Mouse (Mus musculus): ENCODE data around the gene Spg20. TPM values are rescaled to one million over a fixed set of nuclear protein-coding genes. Genes with fewer than 3 reads are reported as not detected.

The Spg20 gene
- polyA plus RNA-seq, 1 experiment from 2014 or later: 39.5 TPM

DNA sequence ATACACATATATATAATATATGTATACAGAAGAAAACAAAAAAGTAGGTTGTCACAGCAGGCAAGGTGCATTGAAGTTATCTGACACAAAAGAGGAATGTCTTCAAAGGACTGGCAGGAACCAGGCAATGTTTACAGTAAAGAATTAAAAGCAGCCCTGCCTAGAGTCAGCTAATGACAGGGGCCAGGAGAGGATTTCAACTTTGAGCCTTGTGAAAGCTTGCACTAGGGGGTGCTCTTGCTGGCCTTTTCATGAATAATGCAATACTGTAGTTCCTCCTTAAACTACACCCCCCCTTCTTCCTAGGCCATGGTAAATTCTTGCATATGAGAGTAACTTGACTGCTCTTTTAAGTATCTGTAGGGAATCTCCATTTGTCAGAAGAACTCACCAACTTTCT is 10.8 kb upstream of the Spg20 start:
- no peak for ATAC-seq (ENCODE audit: borderline replicate concordance, extremely low read depth, low FRiP score, low TSS enrichment)
- no peak overlapping the region for H3K27ac ChIP-seq
- 0 out of 2 replicates have a peak, but pooled peaks cover 3% of the 10 kb centered on the region for H3K4me1 ChIP-seq

DNA sequence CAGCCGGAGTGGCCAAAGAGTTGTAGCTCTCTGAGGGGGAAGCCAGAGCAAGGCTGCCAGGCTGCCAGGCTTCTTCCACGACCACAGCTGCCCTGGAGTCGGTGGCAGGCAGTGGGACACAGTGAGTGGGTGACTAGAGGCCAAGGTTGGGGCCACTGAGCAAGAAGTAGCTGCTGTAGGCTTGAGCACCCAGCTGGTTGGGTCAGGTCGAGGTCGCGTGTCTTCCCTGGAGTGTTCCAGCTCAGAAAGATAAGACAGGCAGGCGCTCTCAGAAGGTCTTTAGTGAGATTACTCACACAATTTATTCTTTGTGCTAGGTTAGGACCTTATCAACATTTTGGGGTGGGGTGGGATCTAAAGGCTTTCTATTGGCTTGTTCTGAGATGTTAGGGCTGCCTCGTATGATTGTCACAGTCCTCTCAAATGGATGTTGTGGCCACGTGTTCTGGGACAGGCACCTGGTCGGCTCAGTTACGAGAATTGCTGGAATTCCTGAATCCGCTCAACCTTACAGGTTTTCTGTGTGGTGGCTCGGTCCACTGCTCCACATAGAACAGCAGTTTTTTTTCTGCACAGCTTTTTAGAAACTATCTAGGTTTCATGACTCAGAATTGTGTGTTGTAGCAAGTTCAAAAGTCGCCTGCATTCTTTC is 6.4 kb upstream of the Spg20 start:
- Histone ChIP-seq H3K4me2 (no peak overlapping the region), H3K4me1 (no peaks in the 10 kb centered on the region), H3K27me3 (no peaks in the 10 kb centered on the region), H3K36me3 (no peaks in the 10 kb centered on the region), H3K27ac (no peak overlapping the region), H3K9ac (no peak overlapping the region), H3K9me3 (no peaks in the 10 kb centered on the region), H3K4me3 (no peak overlapping the region)
- no peak for ATAC-seq (ENCODE audit: borderline replicate concordance, extremely low read depth, low FRiP score, low TSS enrichment)
- WGBS: 58% methylated on average over 14 of the region's 14 CpGs

More for the DNA sequence above, 10.8 kb upstream of the Spg20 start:
- Histone ChIP-seq H3K4me3 (no peak overlapping the region), H3K27me3 (no peaks in the 10 kb centered on the region), H3K9ac (no peak overlapping the region), H3K4me2 (no peak overlapping the region), H3K9me3 (no peaks in the 10 kb centered on the region), H3K36me3 (no peaks in the 10 kb centered on the region)

DNA sequence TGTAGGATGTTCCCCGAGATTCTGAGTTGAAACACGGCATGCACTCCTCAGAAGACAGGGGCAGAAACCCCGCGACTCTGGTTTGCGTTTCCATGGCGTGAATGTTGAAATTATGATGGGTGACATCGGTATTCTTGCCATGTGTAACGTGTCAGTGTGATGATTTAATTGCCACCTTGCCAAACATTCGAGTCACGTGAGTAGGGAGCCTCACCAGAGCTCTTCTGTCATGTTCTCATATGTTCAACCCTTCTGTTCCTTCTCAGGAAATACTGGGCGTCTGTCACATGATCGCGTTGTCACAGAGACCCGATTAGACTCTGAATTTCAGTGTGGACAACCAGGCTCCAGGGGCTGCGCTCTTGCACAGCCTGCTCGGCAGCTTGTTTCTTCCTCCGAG is 5.9 kb upstream of the Spg20 start:
- ATAC-seq (ENCODE audit: borderline replicate concordance, extremely low read depth, low FRiP score, low TSS enrichment): no peak
- WGBS: 86% methylated on average over 17 of the region's 17 CpGs

DNA sequence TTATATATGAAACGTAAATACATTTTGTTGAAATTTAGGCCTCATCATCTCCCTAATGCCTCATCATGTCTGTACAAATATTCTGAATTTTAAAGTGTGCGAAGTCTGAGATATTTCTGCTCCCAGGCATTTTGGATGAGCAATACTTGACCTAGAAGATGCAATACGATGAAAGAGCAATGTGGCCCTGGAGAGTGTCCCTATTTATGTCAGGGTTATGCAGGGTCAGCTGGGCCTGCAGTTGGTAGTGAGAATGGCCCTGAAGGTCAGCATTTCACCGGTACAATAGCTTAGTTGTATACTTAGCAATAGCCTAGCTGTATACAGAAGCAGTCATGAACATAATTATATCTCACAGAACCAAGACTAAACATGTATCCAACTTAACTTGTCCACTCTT is 2.8 kb upstream of the Spg20 start:
- H3K27me3 ChIP-seq: no peaks in the 10 kb centered on the region
- no peak overlapping the region for H3K4me3 ChIP-seq
- H3K4me1 ChIP-seq: peaks cover 13% of the 10 kb centered on the region
- no peak overlapping the region for H3K27ac ChIP-seq
- H3K36me3 ChIP-seq: no peaks in the 10 kb centered on the region
- H3K4me2 ChIP-seq: no peak overlapping the region
- WGBS: 74% methylated on average over 4 of the region's 4 CpGs
- no peak overlapping the region for H3K9ac ChIP-seq
- H3K9me3 ChIP-seq: no peaks in the 10 kb centered on the region
- ATAC-seq (ENCODE audit: borderline replicate concordance, extremely low read depth, low FRiP score, low TSS enrichment): no peak

More for the DNA sequence above, 5.9 kb upstream of the Spg20 start:
- H3K9me3 ChIP-seq: no peaks in the 10 kb centered on the region
- no peak overlapping the region for H3K4me3 ChIP-seq
- no peak overlapping the region for H3K27ac ChIP-seq
- no peaks in the 10 kb centered on the region for H3K27me3 ChIP-seq
- H3K9ac ChIP-seq: no peak overlapping the region
- H3K36me3 ChIP-seq: no peaks in the 10 kb centered on the region
- H3K4me2 ChIP-seq: no peak overlapping the region
- H3K4me1 ChIP-seq: no peaks in the 10 kb centered on the region

DNA sequence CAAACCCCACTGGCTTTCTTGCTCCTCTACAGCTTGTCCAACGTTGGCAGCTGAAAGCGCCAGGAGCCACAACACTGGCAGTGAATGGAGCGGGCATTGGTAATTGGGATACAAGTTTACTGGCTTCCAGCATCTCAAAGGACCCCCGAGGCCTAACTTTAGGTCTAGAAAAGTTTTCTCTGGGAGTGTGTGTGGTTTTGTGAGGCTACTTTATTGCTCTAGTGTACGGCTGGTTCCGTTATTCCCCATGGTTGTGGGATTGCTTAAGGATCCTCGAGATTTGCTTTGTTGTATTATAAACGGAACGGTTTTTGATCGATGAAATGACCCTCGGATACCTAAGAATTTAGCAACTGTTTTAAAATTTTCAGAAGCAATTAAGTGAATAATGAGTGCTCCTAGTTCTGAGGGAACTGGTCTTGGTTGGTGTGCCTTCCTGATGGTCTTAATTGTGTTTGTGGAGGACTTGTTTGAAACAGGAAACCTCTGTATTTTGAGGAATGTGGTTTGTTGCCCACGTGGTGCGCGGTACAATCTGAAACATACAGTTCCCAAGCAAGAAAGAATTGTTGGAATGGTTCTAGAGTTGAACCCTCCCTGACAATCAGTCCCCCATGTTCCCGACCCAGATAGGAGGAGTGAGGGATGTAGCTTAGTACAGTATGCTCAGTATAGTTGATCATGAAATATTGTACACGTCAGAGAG is 955 bp downstream of the Spg20 start:
- Histone ChIP-seq H3K4me1 (peaks cover 23% of the 10 kb centered on the region), H3K9ac (peak overlapping the region; percentile 91), H3K4me3 (peak overlapping the region; percentile 76), H3K9me3 (no peaks in the 10 kb centered on the region), H3K27me3 (no peaks in the 10 kb centered on the region), H3K27ac (peak overlapping the region; percentile 91), H3K36me3 (peaks cover 11% of the 10 kb centered on the region), H3K4me2 (peak overlapping the region; percentile 58)
- peak; percentile 36; the same call in 1 of the 2 replicates for ATAC-seq (ENCODE audit: borderline replicate concordance, extremely low read depth, low FRiP score, low TSS enrichment)
- 17% methylated on average over 16 of the region's 16 CpGs for WGBS

DNA sequence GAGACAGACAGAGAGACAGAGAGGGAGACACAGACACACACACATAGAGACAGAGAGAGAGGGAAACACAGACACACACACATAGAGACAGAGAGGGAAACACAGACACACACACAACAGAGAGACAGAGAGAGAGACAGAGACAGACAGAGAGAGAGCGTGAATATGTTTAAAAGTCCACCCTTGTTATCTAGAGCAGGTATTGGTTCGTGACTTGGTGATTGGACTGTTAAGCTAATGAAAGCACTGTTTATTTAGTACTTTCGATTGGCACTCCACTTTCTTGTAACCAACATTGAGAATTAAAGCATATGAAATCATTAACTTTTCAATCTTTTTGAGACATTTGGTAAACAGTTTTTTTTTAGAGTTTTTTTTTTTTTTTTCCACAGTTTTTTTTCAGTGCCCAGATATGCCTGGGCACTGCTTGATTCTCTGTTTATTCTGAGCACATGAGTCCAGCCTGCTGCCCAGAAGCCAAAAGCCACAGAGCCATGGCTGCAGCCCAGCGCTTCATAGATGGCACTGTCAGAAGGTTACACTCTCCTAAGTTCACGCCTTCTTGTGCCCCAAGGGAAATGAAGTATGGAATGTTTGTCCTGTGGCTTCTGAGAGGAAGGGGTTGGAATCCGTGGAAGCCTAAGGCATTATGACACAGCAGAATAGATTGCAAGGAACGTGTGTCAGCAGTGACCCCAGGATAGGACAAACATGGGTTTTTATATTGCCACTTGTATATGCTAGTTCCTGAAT is 2.6 kb downstream of the Spg20 start:
- no peak overlapping the region for H3K9ac ChIP-seq
- no peaks in the 10 kb centered on the region for H3K27me3 ChIP-seq
- peaks cover 23% of the 10 kb centered on the region for H3K4me1 ChIP-seq
- H3K27ac ChIP-seq: no peak overlapping the region
- no peaks in the 10 kb centered on the region for H3K9me3 ChIP-seq
- WGBS: 42% methylated on average over 7 of the region's 7 CpGs
- H3K4me3 ChIP-seq: no peak overlapping the region
- H3K4me2 ChIP-seq: no peak overlapping the region
- no peak for ATAC-seq (ENCODE audit: borderline replicate concordance, extremely low read depth, low FRiP score, low TSS enrichment)
- H3K36me3 ChIP-seq: peaks cover 27% of the 10 kb centered on the region

DNA sequence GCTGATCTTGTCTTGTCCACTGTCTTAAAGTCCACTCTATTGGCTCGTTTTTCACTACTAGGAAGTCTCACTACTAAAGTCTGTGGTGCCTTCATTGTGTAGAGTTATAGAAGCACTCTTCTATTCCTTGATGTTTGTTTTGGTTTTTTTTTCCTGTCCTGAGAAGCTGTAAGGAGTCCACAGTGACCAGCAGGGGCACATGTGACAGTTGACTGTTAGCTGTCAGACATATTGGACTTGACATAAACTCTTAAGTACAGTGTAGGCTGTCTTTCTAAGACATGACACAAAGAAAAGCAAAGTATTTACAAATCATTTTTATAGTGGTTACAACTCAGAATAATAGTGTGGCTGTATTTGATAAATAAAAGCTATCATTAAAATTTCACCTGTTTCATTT is 3.2 kb downstream of the Spg20 start:
- Histone ChIP-seq H3K27me3 (no peaks in the 10 kb centered on the region), H3K36me3 (peaks cover 28% of the 10 kb centered on the region), H3K27ac (no peak overlapping the region), H3K4me1 (peaks cover 23% of the 10 kb centered on the region), H3K4me3 (no peak overlapping the region), H3K9me3 (no peaks in the 10 kb centered on the region), H3K9ac (no peak overlapping the region), H3K4me2 (no peak overlapping the region)
- WGBS: 22% methylated on average over 1 of the region's 1 CpGs
- no peak for ATAC-seq (ENCODE audit: borderline replicate concordance, extremely low read depth, low FRiP score, low TSS enrichment)

DNA sequence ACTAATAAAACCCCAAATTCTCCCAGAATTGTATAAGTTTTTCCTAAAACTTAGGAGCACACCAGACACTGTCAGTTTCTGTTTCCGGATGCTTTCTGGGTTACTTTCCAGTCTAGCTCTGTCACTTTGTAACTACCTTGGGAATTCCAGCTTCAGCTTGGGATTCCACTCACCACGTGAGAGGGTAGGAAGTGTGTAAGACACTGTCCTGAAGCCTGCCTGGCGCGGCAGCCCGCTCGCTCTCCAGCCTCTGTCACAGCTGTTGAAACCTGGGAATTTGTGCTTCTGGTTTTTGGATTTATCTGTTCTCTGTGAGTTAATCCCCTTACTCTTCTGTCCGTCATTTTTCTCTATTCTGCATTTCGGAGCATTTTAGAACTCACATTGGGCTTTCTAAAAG is 4.1 kb downstream of the Spg20 start:
- whole genome bisulfite sequencing: 83% methylated on average over 8 of the region's 8 CpGs
- H3K9me3 ChIP-seq: no peaks in the 10 kb centered on the region
- no peak overlapping the region for H3K9ac ChIP-seq
- no peak for ATAC-seq (ENCODE audit: borderline replicate concordance, extremely low read depth, low FRiP score, low TSS enrichment)
- peaks cover 23% of the 10 kb centered on the region for H3K4me1 ChIP-seq
- H3K36me3 ChIP-seq: peaks cover 36% of the 10 kb centered on the region
- H3K4me2 ChIP-seq: no peak overlapping the region
- H3K27me3 ChIP-seq: no peaks in the 10 kb centered on the region
- H3K4me3 ChIP-seq: no peak overlapping the region
- no peak overlapping the region for H3K27ac ChIP-seq

DNA sequence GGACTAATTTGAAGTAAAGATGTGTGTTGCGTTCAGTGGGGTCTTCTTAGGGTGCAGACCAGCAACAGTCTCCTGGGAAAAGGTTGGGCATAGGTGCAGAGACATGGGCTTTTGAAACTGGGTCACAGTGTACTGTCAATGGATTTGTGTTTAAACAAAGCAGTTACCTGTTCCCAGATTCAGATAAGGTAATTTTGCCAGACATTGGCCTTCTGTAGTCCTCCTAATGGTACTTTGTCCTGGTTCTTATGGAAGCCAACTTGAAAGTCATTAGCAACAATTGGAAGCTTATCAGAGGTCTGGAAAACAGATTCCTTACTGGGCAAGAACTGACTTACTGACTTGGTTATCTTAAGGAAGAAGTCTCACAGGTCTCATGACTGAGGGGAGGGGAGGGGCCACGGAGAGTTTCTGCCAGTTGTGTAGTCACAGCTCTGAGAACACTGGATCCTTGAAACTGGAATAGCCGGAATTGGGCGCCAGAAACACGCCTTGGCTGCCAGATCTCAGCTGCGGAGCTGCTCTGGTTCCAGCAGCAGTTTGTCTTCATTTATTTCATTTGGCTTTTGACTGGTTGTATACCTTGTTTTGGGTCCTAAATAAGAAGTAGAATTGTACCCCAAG is 7.5 kb downstream of the Spg20 start:
- H3K27me3 ChIP-seq: no peaks in the 10 kb centered on the region
- peaks cover 65% of the 10 kb centered on the region for H3K36me3 ChIP-seq
- H3K9ac ChIP-seq: no peak overlapping the region
- H3K4me3 ChIP-seq: no peak overlapping the region
- peaks cover 8% of the 10 kb centered on the region for H3K4me1 ChIP-seq
- H3K27ac ChIP-seq: no peak overlapping the region
- WGBS: 82% methylated on average over 6 of the region's 6 CpGs
- no peak overlapping the region for H3K4me2 ChIP-seq
- H3K9me3 ChIP-seq: no peaks in the 10 kb centered on the region
- ATAC-seq (ENCODE audit: borderline replicate concordance, extremely low read depth, low FRiP score, low TSS enrichment): no peak

DNA sequence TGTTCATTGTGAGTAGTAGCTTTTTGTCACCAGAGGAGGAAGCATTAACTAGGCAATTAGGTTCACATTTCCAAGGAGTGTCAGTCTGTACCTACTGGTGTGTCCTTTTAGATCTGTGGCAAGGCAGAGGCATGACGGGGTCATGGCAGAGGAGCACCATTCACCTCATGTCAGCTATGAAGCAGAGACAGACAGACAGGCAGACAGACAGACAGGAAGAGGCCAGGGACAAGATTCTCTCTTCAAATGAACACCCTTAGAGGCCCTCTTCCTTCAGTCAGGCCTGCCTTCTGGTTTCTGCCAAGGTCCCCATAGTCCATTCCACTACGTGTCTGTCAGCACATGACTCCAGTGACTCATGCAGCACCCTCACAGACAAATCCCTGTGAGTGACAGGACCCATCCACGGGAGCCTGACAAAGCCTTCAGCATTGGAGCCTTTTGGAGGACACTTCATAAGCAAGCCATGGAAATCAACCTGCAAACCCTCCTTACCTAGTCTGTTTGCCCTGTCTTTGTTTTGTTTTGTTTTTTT is 10.5 kb downstream of the Spg20 start:
- no peaks in the 10 kb centered on the region for H3K4me1 ChIP-seq
- no peak overlapping the region for H3K4me2 ChIP-seq
- no peak overlapping the region for H3K4me3 ChIP-seq
- no peak overlapping the region for H3K9ac ChIP-seq
- no peak overlapping the region for H3K27ac ChIP-seq
- H3K36me3 ChIP-seq: peaks cover 86% of the 10 kb centered on the region
- H3K9me3 ChIP-seq: no peaks in the 10 kb centered on the region
- 91% methylated on average over 3 of the region's 3 CpGs for WGBS
- no peak for ATAC-seq (ENCODE audit: borderline replicate concordance, extremely low read depth, low FRiP score, low TSS enrichment)
- H3K27me3 ChIP-seq: no peaks in the 10 kb centered on the region

DNA sequence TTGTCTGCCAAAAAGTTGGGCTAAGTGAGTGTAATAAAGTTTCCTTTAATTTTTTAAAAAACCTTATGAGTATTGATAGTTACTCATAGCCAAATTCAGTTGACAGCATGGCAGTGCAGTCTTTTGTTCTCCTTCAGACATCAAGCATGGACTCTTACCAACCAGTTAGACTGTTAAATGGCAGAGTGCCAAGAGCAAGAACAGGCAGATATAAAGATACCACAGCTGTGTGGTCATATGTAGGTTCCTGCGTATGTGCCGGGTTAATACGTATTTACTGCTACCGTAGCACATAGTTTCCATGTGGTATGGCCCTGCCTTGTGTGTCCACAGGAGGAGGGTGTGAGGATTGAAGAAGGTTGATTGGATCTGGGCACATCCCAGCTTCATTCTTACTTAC is 11.2 kb downstream of the Spg20 start:
- ATAC-seq (ENCODE audit: borderline replicate concordance, extremely low read depth, low FRiP score, low TSS enrichment): no peak
- no peak overlapping the region for H3K9ac ChIP-seq
- no peak overlapping the region for H3K27ac ChIP-seq
- peaks cover 86% of the 10 kb centered on the region for H3K36me3 ChIP-seq
- H3K4me3 ChIP-seq: no peak overlapping the region
- WGBS: 72% methylated on average over 4 of the region's 4 CpGs
- no peaks in the 10 kb centered on the region for H3K9me3 ChIP-seq
- H3K4me2 ChIP-seq: no peak overlapping the region
- H3K4me1 ChIP-seq: no peaks in the 10 kb centered on the region
- no peaks in the 10 kb centered on the region for H3K27me3 ChIP-seq
